Mouse (Mus musculus) heart, postnatal 25 days (tissue): ENCODE data around the gene Nup160. TPM values are rescaled to one million over a fixed set of nuclear protein-coding genes. Genes with fewer than 3 reads are reported as not detected.

Experiments
- DNase-seq: peaks from one replicate; pipeline ENCODE4 v3.0.0; 2022; ENCODE audit warnings: low spot score
- intact Hi-C: fragments of 180-260 bp; cut with DNase I; formaldehyde crosslinking; loops from one replicate; pipeline ENCODE4 v1.15.1; 2025
- total RNA-seq, 2 experiments: library from RNA; stranded (reverse); gene quantifications; 2 replicates each; pipeline ENCODE4 v1.2.3; 2021

Gene Nup160
- total RNA-seq = 10 to 100 TPM in 1 of 2 experiments, 1 to 10 TPM in 1; 9.8 to 12.5 TPM

DNA sequence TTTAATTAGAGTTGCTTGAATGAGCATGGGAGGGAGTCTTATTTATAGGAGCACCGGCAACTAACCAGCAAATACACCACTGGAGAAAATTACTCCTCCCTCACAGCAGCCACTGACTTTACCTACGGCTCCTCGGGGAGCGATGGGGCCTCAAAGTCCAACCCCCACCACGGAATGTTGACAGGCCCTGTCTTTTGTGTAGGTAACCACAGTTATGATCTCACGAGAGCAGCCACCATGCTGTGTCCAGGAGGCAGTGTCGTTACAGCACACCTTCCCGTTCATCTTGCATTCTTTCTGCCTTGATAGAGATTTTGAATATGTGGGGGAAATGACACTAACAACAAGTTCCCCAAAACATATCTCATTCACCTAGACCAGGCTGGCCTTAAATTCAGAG, at the start of gene Nup160:
TSS of gene Nup160 (plus strand) at position 209 of the 400 bp plus-strand sequence.
- DNase-seq = no peak
- intact Hi-C loops = no loop called here

DNA sequence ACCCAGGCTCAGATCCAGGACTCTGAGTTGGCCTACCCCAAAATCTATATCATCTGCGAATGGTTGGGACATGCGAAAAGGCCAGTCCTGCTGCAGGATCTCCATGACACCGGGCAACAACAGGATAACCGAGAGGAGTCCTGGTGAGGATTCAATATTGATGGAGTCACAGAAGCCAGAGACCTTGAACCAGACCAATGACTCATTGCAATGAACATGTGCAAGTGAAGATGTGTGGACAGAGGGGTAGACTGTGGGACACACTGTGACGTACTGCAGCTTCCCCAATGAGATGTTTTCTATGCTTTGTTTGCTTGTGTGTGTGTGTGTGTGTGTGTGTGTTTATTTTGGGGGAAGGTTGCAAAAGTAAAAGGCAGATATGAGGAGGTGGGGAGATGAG, 48.8 kb upstream of the Nup160 start:
- no peak for DNase-seq
- intact Hi-C loops = no loop called here

DNA sequence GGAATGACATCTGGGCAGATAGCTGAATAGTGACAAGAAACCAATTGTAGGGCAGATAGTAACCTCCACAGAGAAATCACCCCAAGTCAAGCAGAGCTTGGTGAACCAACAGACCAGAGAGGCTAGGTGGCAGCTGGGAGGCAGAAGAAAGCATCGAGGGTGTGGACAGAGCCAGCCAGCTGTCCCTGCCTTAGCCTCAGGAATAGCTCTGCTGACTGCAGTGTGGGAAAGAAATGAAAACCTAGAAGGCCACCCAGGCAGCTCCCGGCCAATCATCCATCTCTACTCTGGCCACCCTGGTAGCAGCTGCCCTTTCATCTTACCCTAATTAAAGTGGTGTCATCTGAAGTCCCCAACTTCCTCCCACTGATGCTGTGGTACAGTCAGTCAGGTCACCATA, 47.5 kb upstream of the Nup160 start:
- intact Hi-C loops = no loop called here
- DNase-seq = no peak

- no peak for DNase-seq
- intact Hi-C loops = no loop called here
These were observed 44.9 kb upstream of the Nup160 start for GRCm38 (mm10) chr2:90631938-90632733.

DNA sequence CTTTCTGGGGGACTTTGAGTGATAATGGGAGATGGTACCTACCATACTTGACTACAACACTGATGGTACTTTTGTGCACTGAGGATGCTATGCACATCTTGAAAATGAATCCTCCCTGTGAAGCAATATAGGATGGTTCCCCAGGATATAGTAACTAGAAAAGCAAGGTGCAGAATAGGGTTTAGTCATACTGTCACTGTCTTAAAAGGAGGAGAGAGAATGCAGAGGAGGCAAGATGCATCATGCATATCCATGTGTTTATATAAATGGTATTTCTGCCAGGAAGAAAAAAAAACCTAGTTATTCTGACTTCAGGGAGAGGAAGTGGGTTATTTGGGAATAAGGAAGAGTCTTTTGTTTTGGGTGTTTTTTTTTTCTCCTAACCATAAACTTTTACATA, 42.3 kb upstream of the Nup160 start:
- no peak for DNase-seq
- intact Hi-C loops = no loop called here

DNA sequence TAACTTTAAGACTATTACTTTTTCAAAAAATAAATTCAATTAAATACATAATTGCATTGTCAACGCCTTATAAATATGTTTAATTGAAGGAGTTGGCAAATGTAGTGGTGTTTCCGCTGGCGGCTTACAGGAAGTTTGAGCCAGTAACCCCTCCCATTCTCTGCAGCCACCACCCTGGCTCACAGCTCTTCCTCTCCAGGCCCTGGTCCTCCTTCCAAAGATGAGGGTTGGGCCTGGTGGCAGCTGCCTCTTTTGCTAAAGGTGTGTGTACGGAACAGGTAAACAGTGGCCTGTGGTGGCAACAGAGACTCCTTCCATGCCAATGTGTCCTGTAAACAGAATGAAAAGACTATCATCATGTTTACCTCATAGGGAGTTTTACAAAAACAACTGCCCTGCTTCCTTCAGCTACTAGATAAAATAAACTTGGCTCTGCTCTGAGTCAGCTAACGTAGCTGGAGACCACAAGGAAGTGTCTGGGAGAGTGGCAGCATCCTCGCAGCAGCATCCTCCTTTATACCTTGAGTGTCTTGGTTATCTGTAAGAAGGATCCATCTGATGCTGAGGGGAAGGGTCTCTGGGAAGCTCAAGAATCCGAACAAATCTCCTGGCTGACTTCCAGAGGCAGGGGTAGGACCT, 41.8 kb upstream of the Nup160 start:
- no peak for DNase-seq
- intact Hi-C loops = no loop called here

- intact Hi-C loops = no loop called here
- DNase-seq = no peak
These were observed 40.2 kb upstream of the Nup160 start for GRCm38 (mm10) chr2:90636853-90637252.

DNA sequence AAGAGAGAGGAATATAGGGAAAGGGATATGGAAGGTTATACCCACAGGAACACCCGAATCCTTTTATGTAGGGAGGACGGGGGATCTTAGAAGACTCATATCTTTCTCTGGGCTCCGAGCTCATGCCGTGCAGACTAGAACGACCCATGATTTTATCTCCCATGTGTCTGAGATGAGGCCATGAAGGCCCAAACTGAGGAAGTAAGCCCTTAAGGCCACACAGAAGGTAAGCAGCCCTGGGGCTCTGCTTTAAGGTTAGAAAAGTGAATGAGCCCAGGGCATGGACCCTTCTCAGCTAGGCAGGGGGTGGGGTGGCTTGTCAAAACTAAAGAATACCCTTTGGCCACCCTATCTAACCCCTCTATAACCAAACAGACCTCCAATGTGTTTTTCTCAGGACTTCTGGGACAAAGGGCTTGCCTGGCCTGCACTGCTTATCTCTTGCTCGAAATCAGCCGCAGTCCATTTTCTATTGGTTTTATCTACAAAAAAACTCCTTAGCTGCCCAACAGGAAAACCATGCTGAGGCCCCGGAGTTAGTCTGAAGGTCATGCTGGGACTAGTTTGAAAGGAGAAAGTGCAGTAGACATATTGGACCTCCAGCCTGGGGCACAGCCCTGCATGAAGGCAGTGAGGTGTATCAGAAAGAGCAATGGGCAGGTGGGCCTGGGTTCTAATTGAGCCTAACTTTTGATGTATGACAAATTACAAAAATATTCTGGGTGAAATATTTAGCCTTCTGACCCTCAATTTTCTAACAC, 37.8 kb upstream of the Nup160 start:
- DNase-seq = no peak
- intact Hi-C loops = no loop called here

DNA sequence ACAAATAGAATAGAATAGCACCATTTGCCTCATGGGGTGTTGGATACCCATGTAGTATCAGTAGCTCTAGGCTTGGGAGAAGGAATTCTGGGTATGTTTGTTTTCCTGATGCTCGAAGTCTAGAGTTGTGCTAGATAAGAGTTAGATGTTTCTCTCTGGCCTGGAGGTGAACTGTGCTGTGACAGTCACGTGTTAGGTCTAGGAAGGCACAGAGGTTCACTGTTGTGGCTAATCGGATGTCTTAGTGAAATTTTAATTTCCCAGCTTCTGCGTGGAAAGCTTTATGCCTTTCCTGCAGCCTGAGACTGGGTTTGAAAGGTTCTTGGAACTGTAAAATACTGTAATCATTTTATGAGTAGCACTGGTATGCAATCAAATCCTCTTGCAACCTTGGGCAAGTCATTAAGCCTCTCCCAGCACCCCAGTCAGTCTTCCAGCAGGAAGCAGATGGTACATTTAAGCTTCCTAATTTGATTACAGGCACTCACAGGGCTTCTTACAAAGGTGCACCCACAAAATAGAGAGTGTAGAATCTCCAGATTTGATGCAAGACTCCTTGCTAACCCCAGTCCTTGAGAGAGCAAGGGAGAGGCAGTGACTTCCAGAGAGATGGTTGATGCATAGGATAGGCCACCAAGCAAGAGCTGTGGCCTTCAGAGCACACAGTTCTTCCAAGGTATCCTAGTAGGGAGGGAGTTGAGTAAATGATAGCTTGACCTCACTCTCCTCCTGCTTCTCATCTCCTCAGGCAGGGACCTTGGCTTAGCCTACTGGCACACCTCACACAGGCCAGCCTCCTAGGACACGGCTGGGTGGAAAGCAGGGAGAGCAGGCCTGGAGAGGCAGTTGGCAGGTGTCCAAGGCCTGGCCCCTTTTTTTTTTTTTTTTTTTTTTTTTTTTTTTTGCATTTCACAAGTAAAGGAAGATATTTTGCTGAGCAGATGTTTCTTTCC, 37.0 kb upstream of the Nup160 start:
- no peak for DNase-seq
- intact Hi-C loops = no loop called here

GRCm38 (mm10) chr2:90641007-90641709, 35.9 kb upstream of the Nup160 start:
- intact Hi-C loops = no loop called here
- no peak for DNase-seq

- no peak for DNase-seq
- intact Hi-C loops = no loop called here
These were observed 35.3 kb upstream of the Nup160 start for GRCm38 (mm10) chr2:90641710-90642039.

DNA sequence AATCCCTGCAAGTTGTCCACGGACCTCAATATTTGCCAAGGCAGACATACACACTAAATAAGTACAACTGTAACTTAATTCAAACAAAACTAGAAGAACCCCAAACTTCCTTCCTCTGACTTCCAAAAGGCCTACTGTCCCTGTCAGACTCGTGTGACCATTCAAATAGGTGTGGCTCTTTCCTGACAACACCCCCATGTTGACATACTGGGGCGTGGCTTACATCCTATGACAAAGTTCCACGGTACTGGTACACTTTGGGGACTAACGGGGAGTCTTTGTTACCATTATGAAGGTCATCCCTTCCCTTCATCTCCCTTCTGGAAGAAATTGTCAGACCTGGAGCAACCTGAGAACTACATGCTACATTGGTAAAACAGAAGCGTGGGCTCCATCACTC, 29.9 kb upstream of the Nup160 start:
- intact Hi-C loops = no loop called here
- DNase-seq = no peak

DNA sequence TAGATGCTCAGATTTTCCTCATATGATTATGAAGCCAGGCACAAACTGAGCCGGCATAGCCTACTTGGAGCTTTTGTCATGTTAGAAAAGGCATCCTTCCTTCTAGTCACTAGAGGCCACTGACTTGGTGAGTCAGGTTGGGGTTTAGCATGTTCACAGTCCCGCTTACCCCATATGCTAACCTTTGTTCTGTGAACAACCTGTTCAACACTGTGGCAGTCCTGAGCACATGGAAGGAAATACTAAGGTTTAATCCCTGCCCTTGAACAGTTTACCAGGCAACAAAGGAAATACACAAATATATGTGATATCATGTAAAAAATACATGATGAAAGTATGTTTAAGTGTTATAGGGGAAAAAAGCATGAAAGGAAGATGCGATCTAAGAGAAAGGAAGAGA, 27.6 kb upstream of the Nup160 start:
- intact Hi-C loops = no loop called here
- no peak for DNase-seq

- DNase-seq = no peak
- intact Hi-C loops = no loop called here
These were observed 27.1 kb upstream of the Nup160 start for GRCm38 (mm10) chr2:90649965-90650364.

GRCm38 (mm10) chr2:90652101-90652500, 24.9 kb upstream of the Nup160 start:
- intact Hi-C loops = no loop called here
- DNase-seq = no peak

- no peak for DNase-seq
- intact Hi-C loops = no loop called here
These were observed 24.0 kb upstream of the Nup160 start for GRCm38 (mm10) chr2:90652993-90653392.

DNA sequence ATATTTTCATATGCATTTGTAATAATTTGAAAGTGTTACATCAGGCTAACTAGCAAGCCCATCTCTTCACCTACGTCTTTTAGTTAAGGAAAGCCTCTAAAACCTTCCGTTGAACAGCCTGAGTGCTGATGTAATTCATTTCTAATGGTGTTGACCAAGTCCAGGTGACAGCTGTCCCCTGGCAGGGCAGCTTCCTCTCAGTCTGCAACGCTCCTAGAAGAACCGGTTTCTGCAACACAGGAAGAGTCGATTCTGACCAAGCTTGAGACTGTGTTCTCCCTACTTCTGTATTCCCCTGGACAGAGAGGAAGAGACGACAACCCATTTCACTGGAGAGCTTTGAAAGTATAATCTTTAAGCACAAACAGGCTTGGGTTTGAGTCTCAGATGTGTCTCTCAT, 21.6 kb upstream of the Nup160 start:
- no peak for DNase-seq
- intact Hi-C loops = no loop called here

GRCm38 (mm10) chr2:90658613-90659012, 18.4 kb upstream of the Nup160 start:
- no peak for DNase-seq
- intact Hi-C loops = no loop called here

- intact Hi-C loops = no loop called here
- no peak for DNase-seq
These were observed 18.0 kb upstream of the Nup160 start for GRCm38 (mm10) chr2:90659016-90659415.
